Mouse (Mus musculus) thymus, adult 18-20 months (tissue): ENCODE data around the gene Nptx1.

Experiments
- DNase-seq, 2 experiments: peaks; one replicate each; pipeline ENCODE4 v3.0.0; 2022; ENCODE audit warnings: mixed read lengths in 2 of 2

Nptx1 gene

DNA sequence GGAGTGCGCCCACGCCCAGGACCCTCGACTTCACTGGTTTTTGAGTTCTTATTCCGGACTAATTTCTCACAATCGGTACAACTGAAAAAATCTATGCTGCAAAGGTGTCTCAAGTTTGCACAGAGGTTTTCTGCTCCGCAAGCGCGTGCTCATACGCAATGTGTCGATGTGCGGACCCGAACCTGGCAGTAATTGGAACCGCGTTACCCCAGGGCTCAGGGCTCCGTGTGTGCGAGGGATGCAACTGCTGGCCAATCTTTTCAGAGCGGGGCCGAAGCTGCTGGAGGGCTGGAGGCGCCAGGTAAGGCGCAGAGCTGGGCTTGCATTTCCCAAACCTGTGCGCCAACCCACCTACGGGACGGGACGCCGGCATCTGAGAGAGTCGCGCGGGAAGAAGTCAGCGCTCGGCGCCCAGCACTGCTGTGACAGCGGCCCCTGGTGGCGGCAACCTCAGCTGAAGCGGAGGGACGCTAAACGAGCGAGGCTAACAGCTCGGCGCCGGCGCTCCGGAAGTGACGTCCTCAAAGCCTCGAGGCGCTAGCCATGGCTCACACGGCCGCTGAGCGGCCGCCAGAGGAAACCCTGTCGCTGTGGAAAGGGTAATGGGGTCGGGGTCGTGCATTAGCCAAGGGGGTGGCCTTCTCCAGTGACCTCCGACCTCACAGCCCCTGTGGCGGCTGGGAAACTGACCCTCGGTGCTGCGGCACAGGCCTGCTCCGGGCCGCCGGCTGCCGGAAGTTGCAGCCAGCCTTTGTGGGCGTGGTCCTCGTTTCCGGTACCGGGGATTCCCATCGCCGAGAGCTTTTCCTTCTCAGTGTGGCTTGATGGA, 56.5 kb downstream of the Nptx1 start, which contains the start of gene Endov:
TSS of gene Endov (plus strand) at position 487 of the 829 bp plus-strand sequence.
- peak; percentile 92 for DNase-seq
